Mouse (Mus musculus) E14TG2a.4 (cell line): ENCODE measurements around the gene Bst1.

Source experiments
- CTCF ChIP-seq: conservative IDR thresholded peaks from 2 replicates; pipeline ENCODE4 v1.5.1; 2014; ENCODE audit warnings: low read length
- NANOG ChIP-seq: IDR thresholded peaks from 2 replicates; pipeline ENCODE4 v1.6.1; 2014; ENCODE audit warnings: borderline replicate concordance, low read length, mixed read lengths
- POU5F1 ChIP-seq: IDR thresholded peaks from 2 replicates; pipeline ENCODE4 v1.6.1; 2014; ENCODE audit warnings: low read length, borderline replicate concordance

GRCm38 (mm10) chr5:43822824-43823223 lies 4.1 kb downstream of the Bst1 start:
- TF ChIP-seq CTCF: no peak
- TF ChIP-seq POU5F1: no peak
- TF ChIP-seq NANOG: no peak
